Mouse (Mus musculus) forebrain, embryonic 11.5 days (tissue): ENCODE measurements at regions not wholly inside any gene's neighbourhood (a gene's known extent, or its start where the extent isn't known, plus 50 kb on each side); places are given as distances from the start of the nearest gene placed in this dataset.
A peak's percentile ranks its signal among the peaks of the same experiment; 100 is the strongest.

Source experiments
- ATAC-seq: fragments of 200-750 bp; cut with Nextera tagmentation; replicated peaks from 2 replicates; pipeline ENCODE4 v1.8.0; 2017; ENCODE audit warnings: moderate TSS enrichment; ENCODE audit not compliant: low FRiP score
- DNase-seq: peaks from one replicate; pipeline ENCODE4 v3.0.0-alpha.2; 2017; ENCODE audit warnings: low spot score
- H3K27ac ChIP-seq: fragments of 300-500 bp; sonication (generic); 2 replicates; pipeline ENCODE4 v1.5.1; 2014; ENCODE audit warnings: low read depth, low read length
- H3K27me3 ChIP-seq: fragments of 300-500 bp; sonication (generic); 2 replicates; pipeline ENCODE4 v1.6.1; 2014; ENCODE audit warnings: mild to moderate bottlenecking, low read length, mixed read lengths; ENCODE audit not compliant: control insufficient read depth, insufficient read depth
- H3K36me3 ChIP-seq: fragments of 300-500 bp; sonication (generic); 2 replicates; pipeline ENCODE4 v1.6.1; 2014; ENCODE audit warnings: mild to moderate bottlenecking, low read length, moderate library complexity, mixed read lengths; ENCODE audit not compliant: control insufficient read depth, insufficient read depth
- H3K4me1 ChIP-seq: fragments of 300-500 bp; sonication (generic); replicated peaks from 2 replicates; pipeline ENCODE4 v1.6.1; 2014; ENCODE audit warnings: low read length, mixed read lengths; ENCODE audit not compliant: control insufficient read depth, insufficient read depth
- H3K4me2 ChIP-seq: fragments of 300-500 bp; sonication (generic); 2 replicates; pipeline ENCODE4 v1.6.1; 2014; ENCODE audit warnings: low read depth, mild to moderate bottlenecking, low read length, moderate library complexity, mixed read lengths; ENCODE audit not compliant: severe bottlenecking
- H3K4me3 ChIP-seq: fragments of 300-500 bp; sonication (generic); 2 replicates; pipeline ENCODE4 v1.5.1; 2014; ENCODE audit warnings: low read depth, low read length
- H3K9ac ChIP-seq: fragments of 300-500 bp; sonication (generic); 2 replicates; pipeline ENCODE4 v1.6.1; 2014; ENCODE audit warnings: low read length
- H3K9me3 ChIP-seq: fragments of 300-500 bp; sonication (generic); 2 replicates; pipeline ENCODE4 v1.6.1; 2016; ENCODE audit warnings: low read length, mixed read lengths; ENCODE audit not compliant: control insufficient read depth
- WGBS: fragments of 180-500 bp; shearing (Covaris S2); extraction: QIAGEN DNeasy Blood & Tissue Kit; methylation state at CpG from one replicate; pipeline ENCODE4 v1.1.7; 2014; 5-methylcytosine and 5-hydroxymethylcytosine counted together

DNA sequence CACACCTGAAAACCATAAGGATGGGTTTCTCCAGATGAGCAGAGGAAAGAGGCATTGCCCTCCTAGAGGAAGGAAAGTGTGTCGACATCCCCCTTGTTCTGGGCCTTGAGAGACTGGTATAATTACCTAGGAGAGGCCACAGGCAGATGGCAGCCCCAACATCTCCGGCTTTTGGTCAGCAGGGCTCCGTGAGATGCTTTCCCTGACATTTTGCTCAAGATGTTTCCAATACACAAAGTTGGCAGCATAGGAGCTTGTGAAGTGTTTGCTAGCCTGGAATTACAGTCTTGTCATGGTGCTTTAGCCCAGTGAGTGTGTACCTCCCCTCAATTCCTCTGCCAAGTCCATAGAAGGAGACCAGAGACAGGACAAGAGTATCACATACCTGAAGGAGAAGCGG lies 299.5 kb downstream of the Pdcd6ip start:
- H3K9ac ChIP-seq: no peak overlapping the region
- H3K4me3 ChIP-seq: no peak overlapping the region
- ATAC-seq (no peak), DNase-seq (no peak)
- no peak overlapping the region for H3K4me2 ChIP-seq
- H3K4me1 ChIP-seq: no peaks in the 10 kb centered on the region
- no peaks in the 10 kb centered on the region for H3K36me3 ChIP-seq
- H3K27me3 ChIP-seq: no peaks in the 10 kb centered on the region
- WGBS: 86% methylated on average over 4 of the region's 4 CpGs
- H3K9me3 ChIP-seq: no peaks in the 10 kb centered on the region
- no peak overlapping the region for H3K27ac ChIP-seq

GRCm38 (mm10) chr9:113394320-113394719 lies 313.7 kb downstream of the Pdcd6ip start:
- Histone ChIP-seq H3K36me3 (no peaks in the 10 kb centered on the region), H3K4me3 (no peak overlapping the region), H3K4me2 (no peak overlapping the region), H3K27me3 (no peaks in the 10 kb centered on the region), H3K4me1 (no peaks in the 10 kb centered on the region), H3K9ac (no peak overlapping the region), H3K27ac (no peak overlapping the region), H3K9me3 (no peaks in the 10 kb centered on the region)
- DNase-seq (no peak), ATAC-seq (no peak)
- 88% methylated on average over 3 of the region's 3 CpGs for WGBS

GRCm38 (mm10) chr9:113387356-113387755 lies 320.7 kb downstream of the Pdcd6ip start:
- Histone ChIP-seq H3K27ac (no peak overlapping the region), H3K36me3 (no peaks in the 10 kb centered on the region), H3K4me1 (0 out of 2 replicates have a peak, but pooled peaks cover under 1% of the 10 kb centered on the region), H3K4me2 (no peak overlapping the region), H3K9me3 (no peaks in the 10 kb centered on the region), H3K27me3 (no peaks in the 10 kb centered on the region), H3K4me3 (no peak overlapping the region), H3K9ac (no peak overlapping the region)
- ATAC-seq: no peak
- no peak for DNase-seq
- WGBS: 84% methylated on average over 12 of the region's 12 CpGs

GRCm38 (mm10) chr9:113381591-113382110 lies 326.4 kb downstream of the Pdcd6ip start:
- ATAC-seq: no peak; the same call in 1 of the 2 replicates

GRCm38 (mm10) chr9:113380408-113381129 lies 327.5 kb downstream of the Pdcd6ip start:
- no peak for DNase-seq

More at GRCm38 (mm10) chr9:113381591-113382110, 326.4 kb downstream of the Pdcd6ip start:
- no peak overlapping the region for H3K27ac ChIP-seq
- H3K36me3 ChIP-seq: no peaks in the 10 kb centered on the region
- DNase-seq: no peak
- no peak overlapping the region for H3K9ac ChIP-seq
- H3K9me3 ChIP-seq: no peaks in the 10 kb centered on the region
- no peaks in the 10 kb centered on the region for H3K27me3 ChIP-seq
- H3K4me2 ChIP-seq: peak overlapping the region; percentile 35; the same call in 1 of the 2 replicates
- H3K4me1 ChIP-seq: 0 out of 2 replicates have a peak, but pooled peaks cover 3% of the 10 kb centered on the region
- no peak overlapping the region for H3K4me3 ChIP-seq
- 19% methylated on average over 13 of the region's 13 CpGs for WGBS

GRCm38 (mm10) chr9:113378525-113378924 lies 329.5 kb downstream of the Pdcd6ip start:
- WGBS: 86% methylated on average over 2 of the region's 2 CpGs
- Histone ChIP-seq H3K4me3 (no peak overlapping the region), H3K4me2 (no peak overlapping the region), H3K27me3 (no peaks in the 10 kb centered on the region), H3K9ac (no peak overlapping the region), H3K36me3 (no peaks in the 10 kb centered on the region), H3K9me3 (no peaks in the 10 kb centered on the region), H3K27ac (no peak overlapping the region), H3K4me1 (0 out of 2 replicates have a peak, but pooled peaks cover 3% of the 10 kb centered on the region)
- DNase-seq (no peak), ATAC-seq (no peak)

More at GRCm38 (mm10) chr9:113380408-113381129, 327.5 kb downstream of the Pdcd6ip start:
- no peak overlapping the region for H3K27ac ChIP-seq
- ATAC-seq: no peak
- H3K4me3 ChIP-seq: no peak overlapping the region
- H3K27me3 ChIP-seq: no peaks in the 10 kb centered on the region
- no peak overlapping the region for H3K4me2 ChIP-seq
- no peaks in the 10 kb centered on the region for H3K36me3 ChIP-seq
- H3K4me1 ChIP-seq: 0 out of 2 replicates have a peak, but pooled peaks cover 3% of the 10 kb centered on the region
- no peak overlapping the region for H3K9ac ChIP-seq
- H3K9me3 ChIP-seq: no peaks in the 10 kb centered on the region
- WGBS: 72% methylated on average over 17 of the region's 17 CpGs

DNA sequence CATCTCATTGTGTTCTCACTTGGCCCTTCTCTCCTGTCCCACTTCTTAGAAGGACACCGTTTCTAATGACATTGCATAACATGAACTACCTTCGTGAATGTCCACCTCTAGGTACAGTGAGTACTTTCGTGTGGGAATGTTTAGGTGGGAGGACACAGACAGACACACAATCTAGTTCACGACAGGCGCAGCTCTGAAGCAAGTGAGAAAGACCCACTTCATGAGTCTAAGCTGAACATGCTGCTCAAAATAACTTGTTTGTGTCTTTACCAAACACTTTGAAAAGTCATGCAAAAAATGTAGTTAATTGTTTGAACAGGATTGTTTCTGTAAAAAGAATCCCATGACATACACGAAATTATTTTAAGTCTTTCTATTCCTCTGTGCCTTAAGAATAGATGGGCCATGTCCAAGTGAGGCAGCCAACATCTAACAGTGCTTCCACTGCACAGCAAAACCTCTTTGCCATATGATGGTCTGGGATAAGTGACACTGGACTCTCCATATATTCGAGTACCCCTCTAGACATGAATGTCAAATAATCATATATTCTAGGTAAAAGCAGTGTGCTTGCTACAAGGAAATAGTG lies 336.2 kb downstream of the Pdcd6ip start:
- H3K9me3 ChIP-seq: no peaks in the 10 kb centered on the region
- H3K27ac ChIP-seq: no peak overlapping the region
- ATAC-seq: no peak
- H3K27me3 ChIP-seq: no peaks in the 10 kb centered on the region
- H3K4me3 ChIP-seq: no peak overlapping the region
- no peak overlapping the region for H3K9ac ChIP-seq
- no peaks in the 10 kb centered on the region for H3K4me1 ChIP-seq
- H3K36me3 ChIP-seq: no peaks in the 10 kb centered on the region
- no peak overlapping the region for H3K4me2 ChIP-seq
- 91% methylated on average over 7 of the region's 7 CpGs for WGBS
- DNase-seq: no peak

GRCm38 (mm10) chr9:113347942-113348341 lies 360.1 kb downstream of the Pdcd6ip start:
- no peak for ATAC-seq
- WGBS: 85% methylated on average over 5 of the region's 5 CpGs

More at GRCm38 (mm10) chr9:113347942-113348341, 360.1 kb downstream of the Pdcd6ip start:
- Histone ChIP-seq H3K9me3 (no peaks in the 10 kb centered on the region), H3K36me3 (no peaks in the 10 kb centered on the region), H3K4me2 (no peak overlapping the region), H3K9ac (no peak overlapping the region), H3K27ac (no peak overlapping the region), H3K4me1 (no peaks in the 10 kb centered on the region), H3K27me3 (no peaks in the 10 kb centered on the region), H3K4me3 (no peak overlapping the region)
- DNase-seq: no peak
